Mouse (Mus musculus) ES-Bruce4 (cell line): ENCODE results near the gene Arid1a. TPM values are rescaled to one million over a fixed set of nuclear protein-coding genes. Genes with fewer than 3 reads are reported as not detected.
A peak's percentile ranks its signal among the peaks of the same experiment; 100 is the strongest.

Experiments
- H3K27ac ChIP-seq: 2 replicates; pipeline ENCODE4 v1.5.1; 2012; ENCODE audit warnings: low read length, inconsistent platforms; ENCODE audit not compliant: insufficient read depth
- H3K27me3 ChIP-seq: 2 replicates; pipeline ENCODE4 v1.6.1; 2012; ENCODE audit warnings: mild to moderate bottlenecking, low read length, inconsistent platforms; ENCODE audit not compliant: control insufficient read depth, poor library complexity, insufficient read depth, severe bottlenecking
- H3K36me3 ChIP-seq: 2 replicates; pipeline ENCODE4 v1.6.1; 2012; ENCODE audit warnings: inconsistent platforms, mild to moderate bottlenecking, low read length, moderate library complexity; ENCODE audit not compliant: control insufficient read depth, poor library complexity, insufficient read depth, severe bottlenecking
- H3K4me1 ChIP-seq: one replicate; pipeline ENCODE4 v1.8.1; 2011; ENCODE audit warnings: low read length; ENCODE audit not compliant: control insufficient read depth, insufficient read depth
- H3K4me3 ChIP-seq: 2 replicates; pipeline ENCODE4 v1.5.1; 2011; ENCODE audit warnings: low read depth, mild to moderate bottlenecking, low read length
- H3K9ac ChIP-seq: 2 replicates; pipeline ENCODE4 v1.6.1; 2012; ENCODE audit warnings: low read depth, mild to moderate bottlenecking, inconsistent platforms; ENCODE audit not compliant: poor library complexity, severe bottlenecking
- H3K9me3 ChIP-seq: replicated peaks from 2 replicates; pipeline ENCODE4 v1.6.1; 2012; ENCODE audit warnings: mild to moderate bottlenecking, low read length, inconsistent platforms; ENCODE audit not compliant: control insufficient read depth, poor library complexity, insufficient read depth, severe bottlenecking
- CTCF ChIP-seq: IDR thresholded peaks from one replicate; pipeline ENCODE4 v1.8.1; 2011; ENCODE audit warnings: low read depth, low read length
- EP300 ChIP-seq: IDR thresholded peaks from 2 replicates; pipeline ENCODE4 v1.6.1; 2011; ENCODE audit warnings: low read depth, low read length; ENCODE audit not compliant: insufficient read depth
- POLR2A ChIP-seq: IDR thresholded peaks from one replicate; pipeline ENCODE4 v1.8.1; 2011; ENCODE audit warnings: low read length; ENCODE audit not compliant: insufficient read depth
- polyA plus RNA-seq: library from polyadenylated mRNA; stranded (reverse); fragments of >200 nt; gene quantifications from 2 replicates; pipeline ENCODE4 v1.2.4, GENCODE M21; 2011; ENCODE audit warnings: low read depth; ENCODE audit not compliant: missing spikeins, insufficient read depth, insufficient read length

Arid1a gene
- polyA plus RNA-seq, 1 experiment = 119 TPM

GRCm38 (mm10) chr4:133706956-133707355, 49.6 kb downstream of the Arid1a start:
- Histone ChIP-seq H3K36me3 (peaks cover 61% of the 10 kb centered on the region), H3K9ac (no peak overlapping the region)

GRCm38 (mm10) chr4:133705062-133705461, 51.5 kb downstream of the Arid1a start:
- no peak for TF ChIP-seq CTCF
- TF ChIP-seq EP300 = no peak
- TF ChIP-seq POLR2A = no peak
- Histone ChIP-seq H3K9ac (no peak overlapping the region), H3K9me3 (no peaks in the 10 kb centered on the region), H3K4me3 (no peak overlapping the region), H3K4me1 (peaks cover 2% of the 10 kb centered on the region), H3K36me3 (peaks cover 60% of the 10 kb centered on the region), H3K27me3 (no peaks in the 10 kb centered on the region), H3K27ac (no peak overlapping the region)

More at GRCm38 (mm10) chr4:133706956-133707355, 49.6 kb downstream of the Arid1a start:
- no peak overlapping the region for H3K4me3 ChIP-seq
- peaks cover 2% of the 10 kb centered on the region for H3K4me1 ChIP-seq
- H3K27ac ChIP-seq = peak overlapping the region; percentile 66; the same call in 1 of the 2 replicates
- TF ChIP-seq EP300 = 0 out of 2 replicates have a peak, but pooled peaks have one; percentile 10
- no peak for TF ChIP-seq POLR2A
- H3K9me3 ChIP-seq = no peaks in the 10 kb centered on the region
- H3K27me3 ChIP-seq = no peaks in the 10 kb centered on the region

GRCm38 (mm10) chr4:133700905-133701368, 55.6 kb downstream of the Arid1a start:
- H3K27ac ChIP-seq = no peak overlapping the region

GRCm38 (mm10) chr4:133695363-133695762, 61.2 kb downstream of the Arid1a start:
- Histone ChIP-seq H3K36me3 (peaks cover 73% of the 10 kb centered on the region), H3K27ac (no peak overlapping the region), H3K4me1 (no peaks in the 10 kb centered on the region), H3K9ac (no peak overlapping the region), H3K4me3 (no peak overlapping the region), H3K9me3 (no peaks in the 10 kb centered on the region), H3K27me3 (no peaks in the 10 kb centered on the region)
- no peak for TF ChIP-seq EP300
- TF ChIP-seq POLR2A = no peak
- TF ChIP-seq CTCF = no peak

More at GRCm38 (mm10) chr4:133700905-133701368, 55.6 kb downstream of the Arid1a start:
- Histone ChIP-seq H3K4me1 (no peaks in the 10 kb centered on the region), H3K36me3 (peaks cover 56% of the 10 kb centered on the region), H3K9ac (no peak overlapping the region), H3K27me3 (no peaks in the 10 kb centered on the region), H3K4me3 (no peak overlapping the region), H3K9me3 (no peaks in the 10 kb centered on the region)
- no peak for TF ChIP-seq CTCF
- TF ChIP-seq EP300 = no peak
- TF ChIP-seq POLR2A = no peak

- Histone ChIP-seq H3K9ac (no peak overlapping the region), H3K9me3 (no peaks in the 10 kb centered on the region), H3K4me3 (no peak overlapping the region), H3K27me3 (no peaks in the 10 kb centered on the region), H3K4me1 (no peaks in the 10 kb centered on the region), H3K36me3 (peaks cover 89% of the 10 kb centered on the region), H3K27ac (no peak overlapping the region)
- TF ChIP-seq CTCF (no peak), EP300 (no peak), POLR2A (no peak)
Measured at GRCm38 (mm10) chr4:133690252-133690651, 66.3 kb downstream of the Arid1a start.

GRCm38 (mm10) chr4:133688417-133689067, 68.0 kb downstream of the Arid1a start:
- no peak for TF ChIP-seq CTCF
- TF ChIP-seq EP300 = no peak
- TF ChIP-seq POLR2A = no peak
- Histone ChIP-seq H3K27me3 (no peaks in the 10 kb centered on the region), H3K9ac (no peak overlapping the region), H3K4me3 (no peak overlapping the region), H3K27ac (no peak overlapping the region), H3K9me3 (no peaks in the 10 kb centered on the region), H3K4me1 (no peaks in the 10 kb centered on the region), H3K36me3 (peaks cover 90% of the 10 kb centered on the region)
